In genomic region chr3:67147246-67147645, GRCm38 (mm10) we compare ENCODE assay signal across 24 mouse cellular contexts.
DNase-seq lines count a peak whose midpoint lies in the region; ATAC-seq and TF ChIP-seq lines count a peak whose summit lies in the region.
"Had no signal": no experiment of that assay in that cellular context is flagged by ENCODE, and none has a peak within 500 bp of the region (broad histone marks: within the 10 kb centered on the region; RNA-seq: fewer than 3 reads in every experiment).

No protein-coding gene starts in this region.

- H3K27ac ChIP-seq in forebrain, postnatal 0 days (ENCODE audit: low read depth, low read length): 0 out of 2 replicates have a peak overlapping the region, but pooled peaks have one; percentile 41
- no peak overlapping the region for H3K27ac ChIP-seq in forebrain, embryonic 10.5 days
- H3K27ac ChIP-seq in midbrain, embryonic 12.5 days (replicated peaks): no peak overlapping the region
- H3K27ac ChIP-seq in midbrain, embryonic 15.5 days: no peak overlapping the region
- H3K27ac ChIP-seq in neural tube, embryonic 15.5 days (replicated peaks): no peak overlapping the region
- H3K27ac ChIP-seq: hindbrain, embryonic 10.5 days; kidney, embryonic 15.5 days; limb, embryonic 13.5 days; liver, embryonic 12.5 days had no signal

- peak; percentile 8 for DNase-seq in embryo, embryonic 10.5 days (ENCODE audit: low spot score)
- no peak for DNase-seq in embryo, embryonic 9.5 days (ENCODE audit: extremely low spot score)
- peak; percentile 26 for DNase-seq in forebrain, postnatal 0 days
- DNase-seq in forebrain, embryonic 10.5 days (ENCODE audit: extremely low spot score, low spot score): no peak
- no peak for DNase-seq in thymus, postnatal 0 days (ENCODE audit: low spot score)
- DNase-seq: adrenal gland, postnatal 10 days; cerebellum, adult 11-12 months; cerebellum, postnatal 10 days; gastrocnemius, postnatal 25 days; heart, adult 18-20 months; heart, postnatal 10 days; kidney, postnatal 36 days; lung, adult 18-20 months; lung, postnatal 10 days; thymus, adult 2 months had no signal

- no peak for TF ChIP-seq CTCF in forebrain, postnatal 0 days (IDR thresholded peaks at IDR 0.05; ENCODE audit: low read depth)

- H3K27me3 ChIP-seq in forebrain, postnatal 0 days (ENCODE audit: insufficient read depth, low read length): no peaks in the 10 kb centered on the region
- no peaks in the 10 kb centered on the region for H3K27me3 ChIP-seq in forebrain, embryonic 10.5 days (ENCODE audit: poor library complexity, severe bottlenecking)
- H3K27me3 ChIP-seq in midbrain, embryonic 12.5 days: peaks cover 4% of the 10 kb centered on the region
- no peaks in the 10 kb centered on the region for H3K27me3 ChIP-seq in midbrain, embryonic 15.5 days (replicated peaks)
- H3K27me3 ChIP-seq in neural tube, embryonic 15.5 days (replicated peaks): no peaks in the 10 kb centered on the region
- H3K27me3 ChIP-seq: heart, embryonic 12.5 days; kidney, embryonic 15.5 days; limb, embryonic 13.5 days; liver, embryonic 12.5 days had no signal

- H3K4me1 ChIP-seq in forebrain, postnatal 0 days (ENCODE audit: insufficient read depth): no peaks in the 10 kb centered on the region
- H3K4me1 ChIP-seq in forebrain, embryonic 10.5 days: peaks cover 5% of the 10 kb centered on the region; the same call in 1 of the 2 replicates
- H3K4me1 ChIP-seq in midbrain, embryonic 12.5 days: peaks cover 6% of the 10 kb centered on the region; the same call in 1 of the 2 replicates
- H3K4me1 ChIP-seq in midbrain, embryonic 15.5 days: 0 out of 2 replicates have a peak, but pooled peaks cover 2% of the 10 kb centered on the region
- no peaks in the 10 kb centered on the region for H3K4me1 ChIP-seq in neural tube, embryonic 15.5 days
- H3K4me1 ChIP-seq: heart, embryonic 12.5 days; hindbrain, embryonic 10.5 days; kidney, embryonic 15.5 days; limb, embryonic 13.5 days; liver, embryonic 12.5 days had no signal

- H3K9ac ChIP-seq in forebrain, postnatal 0 days: no peak overlapping the region
- no peak overlapping the region for H3K9ac ChIP-seq in midbrain, embryonic 12.5 days (replicated peaks)
- no peak overlapping the region for H3K9ac ChIP-seq in midbrain, embryonic 15.5 days
- H3K9ac ChIP-seq in neural tube, embryonic 15.5 days (replicated peaks): no peak overlapping the region
- H3K9ac ChIP-seq: heart, embryonic 12.5 days; kidney, embryonic 15.5 days; limb, embryonic 13.5 days; liver, embryonic 12.5 days had no signal

- no peaks in the 10 kb centered on the region for H3K9me3 ChIP-seq in forebrain, postnatal 0 days (ENCODE audit: low read length)
- peaks cover 6% of the 10 kb centered on the region; the same call in 1 of the 2 replicates for H3K9me3 ChIP-seq in forebrain, embryonic 10.5 days
- H3K9me3 ChIP-seq in midbrain, embryonic 12.5 days: no peaks in the 10 kb centered on the region; the same call in 1 of the 2 replicates
- H3K9me3 ChIP-seq in midbrain, embryonic 15.5 days: no peaks in the 10 kb centered on the region
- no peaks in the 10 kb centered on the region; the same call in 1 of the 2 replicates for H3K9me3 ChIP-seq in neural tube, embryonic 15.5 days (replicated peaks)
- H3K9me3 ChIP-seq: kidney, embryonic 15.5 days; liver, embryonic 12.5 days had no signal

- peak; percentile 34; the same call in 1 of the 2 replicates for ATAC-seq in forebrain, postnatal 0 days
- ATAC-seq in midbrain, embryonic 12.5 days (ENCODE audit: low FRiP score, low read depth): peak; percentile 54; the same call in 1 of the 2 replicates
- no peak for ATAC-seq in midbrain, embryonic 15.5 days (replicated peaks)
- ATAC-seq in neural tube, embryonic 15.5 days (ENCODE audit: low FRiP score): no peak
- ATAC-seq: intestine, postnatal 0 days; liver, embryonic 12.5 days had no signal

- H3K4me2 ChIP-seq in forebrain, postnatal 0 days (ENCODE audit: low read depth): no peak overlapping the region
- H3K4me2 ChIP-seq in midbrain, embryonic 12.5 days (replicated peaks): no peak overlapping the region
- H3K4me2 ChIP-seq in midbrain, embryonic 15.5 days: no peak overlapping the region
- no peak overlapping the region for H3K4me2 ChIP-seq in neural tube, embryonic 15.5 days
- H3K4me2 ChIP-seq: heart, embryonic 12.5 days; kidney, embryonic 15.5 days; limb, embryonic 13.5 days; liver, embryonic 12.5 days had no signal

- H3K36me3 ChIP-seq in forebrain, postnatal 0 days (ENCODE audit: insufficient read depth): no peaks in the 10 kb centered on the region
- 0 out of 2 replicates have a peak, but pooled peaks cover 2% of the 10 kb centered on the region for H3K36me3 ChIP-seq in forebrain, embryonic 10.5 days (replicated peaks)
- H3K36me3 ChIP-seq in midbrain, embryonic 12.5 days: no peaks in the 10 kb centered on the region
- no peaks in the 10 kb centered on the region for H3K36me3 ChIP-seq in midbrain, embryonic 15.5 days (replicated peaks)
- H3K36me3 ChIP-seq in neural tube, embryonic 15.5 days: no peaks in the 10 kb centered on the region
- H3K36me3 ChIP-seq: heart, embryonic 12.5 days; hindbrain, embryonic 10.5 days; kidney, embryonic 15.5 days; liver, embryonic 12.5 days had no signal

- 12% methylated on average over 3 of the region's 3 CpGs for WGBS in forebrain, postnatal 0 days
- WGBS in forebrain, embryonic 10.5 days: 40% methylated on average over 3 of the region's 3 CpGs
- WGBS in midbrain, embryonic 12.5 days: 17% methylated on average over 3 of the region's 3 CpGs
- WGBS in midbrain, embryonic 15.5 days: 5% methylated on average over 3 of the region's 3 CpGs
- WGBS in neural tube, embryonic 15.5 days: 49% methylated on average over 3 of the region's 3 CpGs

- no peak overlapping the region for H3K4me3 ChIP-seq in forebrain, postnatal 0 days (ENCODE audit: low read depth, low read length)
- no peak overlapping the region for H3K4me3 ChIP-seq in forebrain, embryonic 10.5 days
- no peak overlapping the region for H3K4me3 ChIP-seq in midbrain, embryonic 12.5 days
- H3K4me3 ChIP-seq in midbrain, embryonic 15.5 days: no peak overlapping the region
- H3K4me3 ChIP-seq in neural tube, embryonic 15.5 days (replicated peaks): no peak overlapping the region
- H3K4me3 ChIP-seq: heart, embryonic 12.5 days; hindbrain, embryonic 10.5 days; kidney, embryonic 15.5 days; limb, embryonic 13.5 days; liver, embryonic 12.5 days had no signal

Comparison
In these comparisons a context has a peak if more than half of its experiments do, and no peak if none do; other contexts are left out.
1. DNase-seq: peak in embryo, embryonic 10.5 days (single experiment) and forebrain, postnatal 0 days (single experiment); none in embryo, embryonic 9.5 days (single experiment), forebrain, embryonic 10.5 days (single experiment) and thymus, postnatal 0 days (single experiment).
2. ATAC-seq: peak in forebrain, postnatal 0 days (single experiment) and midbrain, embryonic 12.5 days (single experiment); none in midbrain, embryonic 15.5 days (single experiment) and neural tube, embryonic 15.5 days (single experiment).